Mouse (Mus musculus): ENCODE data around the gene Nrxn2. TPM values are rescaled to one million over a fixed set of nuclear protein-coding genes. Genes with fewer than 3 reads are reported as not detected.

Nrxn2 gene
- polyA plus RNA-seq, 1 experiment = 6.4 TPM

DNA sequence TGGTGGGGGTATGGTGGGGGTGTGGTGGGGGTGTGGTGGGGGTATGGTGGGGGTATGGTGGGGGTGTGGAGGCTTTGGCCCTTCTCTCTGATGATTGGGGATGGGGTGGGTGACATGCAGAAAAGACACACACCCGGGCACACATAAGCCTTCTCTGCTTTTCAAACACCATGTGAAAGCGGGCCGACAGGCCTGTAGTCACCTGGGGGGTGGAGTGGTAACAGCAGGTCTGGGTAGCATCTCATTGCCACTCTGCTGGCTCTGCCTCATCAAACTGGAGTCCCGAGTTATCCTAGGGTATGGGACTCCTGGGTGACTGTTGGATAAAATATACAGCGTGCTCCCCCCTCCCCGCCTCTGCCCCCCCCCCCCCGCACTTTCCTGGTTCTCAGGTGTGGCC, 75.5 kb downstream of the Nrxn2 start:
- WGBS = 75% methylated on average over 7 of the region's 7 CpGs
- Histone ChIP-seq H3K27me3 (replicated peaks; ENCODE audit: control insufficient read depth, insufficient read depth, low read length) (no peaks in the 10 kb centered on the region; the same call in 1 of the 2 replicates), H3K36me3 (ENCODE audit: control insufficient read depth, insufficient read depth, low read length) (no peaks in the 10 kb centered on the region), H3K27ac (ENCODE audit: insufficient read depth, low read depth, low read length) (no peak overlapping the region), H3K4me3 (ENCODE audit: insufficient read depth, low read depth, low read length) (no peak overlapping the region), H3K4me1 (ENCODE audit: control insufficient read depth, insufficient read depth, low read length) (no peaks in the 10 kb centered on the region)
- no peak for DNase-seq
- no peak for TF ChIP-seq CTCF (conservative IDR thresholded peaks at IDR 0.05; ENCODE audit: insufficient read depth, insufficient read length, low read depth, low read length)
- TF ChIP-seq POLR2A (IDR thresholded peaks at IDR 0.05; ENCODE audit: low read depth, low read length) = no peak

GRCm38 (mm10) chr19:6494504-6495170, 76.1 kb downstream of the Nrxn2 start:
- Histone ChIP-seq H3K27me3 (replicated peaks; ENCODE audit: control insufficient read depth, insufficient read depth, low read length) (no peaks in the 10 kb centered on the region; the same call in 1 of the 2 replicates), H3K27ac (ENCODE audit: insufficient read depth, low read depth, low read length) (no peak overlapping the region), H3K4me3 (ENCODE audit: insufficient read depth, low read depth, low read length) (no peak overlapping the region), H3K4me1 (ENCODE audit: control insufficient read depth, insufficient read depth, low read length) (no peaks in the 10 kb centered on the region), H3K36me3 (ENCODE audit: control insufficient read depth, insufficient read depth, low read length) (no peaks in the 10 kb centered on the region)
- no peak for TF ChIP-seq CTCF (conservative IDR thresholded peaks at IDR 0.05; ENCODE audit: insufficient read depth, insufficient read length, low read depth, low read length)
- TF ChIP-seq POLR2A (IDR thresholded peaks at IDR 0.05; ENCODE audit: low read depth, low read length) = no peak
- DNase-seq = no peak
- 71% methylated on average over 18 of the region's 18 CpGs for WGBS

- Histone ChIP-seq H3K27ac (ENCODE audit: insufficient read depth, low read depth, low read length) (no peak overlapping the region), H3K4me1 (ENCODE audit: control insufficient read depth, insufficient read depth, low read length) (no peaks in the 10 kb centered on the region), H3K27me3 (replicated peaks; ENCODE audit: control insufficient read depth, insufficient read depth, low read length) (no peaks in the 10 kb centered on the region; the same call in 1 of the 2 replicates), H3K4me3 (ENCODE audit: insufficient read depth, low read depth, low read length) (no peak overlapping the region), H3K36me3 (ENCODE audit: control insufficient read depth, insufficient read depth, low read length) (no peaks in the 10 kb centered on the region)
- no peak for DNase-seq
- WGBS = 65% methylated on average over 8 of the region's 8 CpGs
- TF ChIP-seq CTCF (conservative IDR thresholded peaks at IDR 0.05; ENCODE audit: insufficient read depth, insufficient read length, low read depth, low read length) (no peak), POLR2A (IDR thresholded peaks at IDR 0.05; ENCODE audit: low read depth, low read length) (no peak)
These were observed 77.2 kb downstream of the Nrxn2 start for GRCm38 (mm10) chr19:6495714-6496113.

DNA sequence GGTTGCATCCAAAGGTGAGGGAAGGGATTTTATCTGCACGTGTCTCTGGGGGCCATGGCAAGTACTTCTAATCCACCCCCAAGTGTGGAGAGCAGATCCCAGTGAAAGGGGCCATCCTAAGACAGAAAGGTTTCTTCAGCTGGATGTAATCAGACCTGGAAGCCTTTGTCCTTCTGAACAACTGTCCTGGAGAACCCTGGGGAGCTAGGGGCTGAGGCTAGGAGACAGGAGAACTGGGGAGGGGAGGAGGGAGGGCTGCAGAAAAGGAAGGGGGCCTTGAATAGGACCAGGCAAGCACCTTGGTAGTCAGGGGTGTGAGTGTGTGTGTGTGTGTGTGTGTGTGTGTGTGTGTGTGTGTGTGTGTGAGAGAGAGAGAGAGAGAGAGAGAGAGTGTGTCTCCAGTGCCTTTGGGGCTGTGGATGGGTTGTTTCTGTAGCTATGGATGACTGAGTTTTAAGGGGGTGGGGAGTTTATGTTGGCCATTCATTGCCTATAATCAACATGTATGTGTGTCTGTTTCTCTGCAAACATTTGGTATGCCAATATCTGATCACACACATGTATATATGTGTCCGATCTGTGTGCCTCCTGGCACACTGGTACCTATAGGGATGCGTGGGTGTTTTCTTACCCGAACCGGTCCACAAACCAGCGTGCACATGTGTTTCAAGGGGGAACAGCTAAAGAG, 78.1 kb downstream of the Nrxn2 start:
- 21% methylated on average over 6 of the region's 6 CpGs for WGBS
- no peaks in the 10 kb centered on the region; the same call in 1 of the 2 replicates for H3K27me3 ChIP-seq (replicated peaks; ENCODE audit: control insufficient read depth, insufficient read depth, low read length)
- TF ChIP-seq CTCF (conservative IDR thresholded peaks at IDR 0.05; ENCODE audit: insufficient read depth, insufficient read length, low read depth, low read length) = no peak
- no peak for TF ChIP-seq POLR2A (IDR thresholded peaks at IDR 0.05; ENCODE audit: low read depth, low read length)

DNA sequence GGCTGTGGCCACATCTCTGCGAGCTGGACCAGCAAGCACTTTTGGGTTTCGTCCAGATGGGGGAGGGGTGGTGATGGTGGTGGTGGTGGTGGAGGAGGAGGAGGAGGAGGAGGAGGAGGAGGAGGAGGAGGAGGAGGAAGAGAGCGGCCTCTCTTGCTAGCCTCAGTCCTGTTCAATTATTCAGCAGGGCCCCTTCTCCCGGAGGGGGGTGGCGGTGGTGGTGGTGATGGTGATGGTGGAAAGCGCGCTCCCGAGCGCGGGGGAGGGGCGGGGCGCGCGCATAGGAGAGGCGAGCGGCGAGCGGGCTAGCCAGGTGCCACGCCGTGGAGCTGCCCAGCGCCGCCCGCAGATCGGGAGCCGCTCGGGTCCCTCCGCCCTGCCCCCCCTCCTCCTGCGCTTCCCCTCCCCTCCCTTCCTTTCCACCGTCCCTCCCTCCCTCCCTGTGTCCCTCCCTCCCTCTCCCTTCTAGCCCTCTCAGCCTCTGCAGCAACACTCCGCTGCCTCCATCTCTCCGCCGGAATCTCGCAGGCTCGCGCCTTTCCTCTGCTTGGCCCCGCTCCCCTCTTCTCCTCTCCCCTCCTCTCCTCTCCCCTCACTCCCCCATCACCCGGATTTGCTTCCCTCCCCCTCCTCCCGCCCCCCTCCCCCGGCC, 78.7 kb downstream of the Nrxn2 start:
- H3K4me1 ChIP-seq (ENCODE audit: control insufficient read depth, insufficient read depth, low read length) = no peaks in the 10 kb centered on the region
- no peaks in the 10 kb centered on the region for H3K36me3 ChIP-seq (ENCODE audit: control insufficient read depth, insufficient read depth, low read length)
- no peaks in the 10 kb centered on the region; the same call in 1 of the 2 replicates for H3K27me3 ChIP-seq (replicated peaks; ENCODE audit: control insufficient read depth, insufficient read depth, low read length)
- WGBS = under 1% methylated on average over 15 of the region's 39 CpGs
- DNase-seq = no peak
- peak overlapping the region; percentile 2 for H3K4me3 ChIP-seq (ENCODE audit: insufficient read depth, low read depth, low read length)
- TF ChIP-seq POLR2A (IDR thresholded peaks at IDR 0.05; ENCODE audit: low read depth, low read length) = no peak
- TF ChIP-seq CTCF (conservative IDR thresholded peaks at IDR 0.05; ENCODE audit: insufficient read depth, insufficient read length, low read depth, low read length) = no peak
- no peak overlapping the region for H3K27ac ChIP-seq (ENCODE audit: insufficient read depth, low read depth, low read length)

More for the DNA sequence above, 78.1 kb downstream of the Nrxn2 start:
- no peaks in the 10 kb centered on the region for H3K4me1 ChIP-seq (ENCODE audit: control insufficient read depth, insufficient read depth, low read length)
- DNase-seq = no peak
- H3K4me3 ChIP-seq (ENCODE audit: insufficient read depth, low read depth, low read length) = no peak overlapping the region
- no peaks in the 10 kb centered on the region for H3K36me3 ChIP-seq (ENCODE audit: control insufficient read depth, insufficient read depth, low read length)
- H3K27ac ChIP-seq (ENCODE audit: insufficient read depth, low read depth, low read length) = no peak overlapping the region

DNA sequence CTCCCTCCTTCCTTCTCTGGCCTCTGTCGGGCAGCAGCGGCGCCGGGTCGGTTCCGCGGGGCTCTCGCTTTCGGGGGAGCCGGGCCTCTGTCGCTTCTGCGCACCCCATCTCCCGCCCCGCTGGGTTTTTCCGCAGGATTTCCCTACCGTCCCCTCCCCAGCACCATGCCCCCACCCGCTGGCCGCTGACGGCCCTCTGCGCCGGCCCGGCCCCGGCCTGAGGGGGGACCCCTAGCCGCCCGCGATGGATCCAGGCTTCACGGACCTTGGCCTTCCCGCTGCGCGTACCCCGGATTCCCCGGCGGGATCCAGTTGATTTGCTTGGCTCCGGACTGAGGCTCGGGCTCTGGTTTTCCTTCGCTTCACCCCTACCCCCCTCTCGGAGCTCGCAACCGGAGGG, 79.3 kb downstream of the Nrxn2 start:
- under 1% methylated on average over 39 of the region's 39 CpGs for WGBS
- no peak for DNase-seq
- no peaks in the 10 kb centered on the region for H3K36me3 ChIP-seq (ENCODE audit: control insufficient read depth, insufficient read depth, low read length)
- TF ChIP-seq POLR2A (IDR thresholded peaks at IDR 0.05; ENCODE audit: low read depth, low read length) = no peak
- no peak for TF ChIP-seq CTCF (conservative IDR thresholded peaks at IDR 0.05; ENCODE audit: insufficient read depth, insufficient read length, low read depth, low read length)
- H3K27ac ChIP-seq (ENCODE audit: insufficient read depth, low read depth, low read length) = no peak overlapping the region
- no peaks in the 10 kb centered on the region for H3K4me1 ChIP-seq (ENCODE audit: control insufficient read depth, insufficient read depth, low read length)
- H3K27me3 ChIP-seq (replicated peaks; ENCODE audit: control insufficient read depth, insufficient read depth, low read length) = no peaks in the 10 kb centered on the region; the same call in 1 of the 2 replicates
- peak overlapping the region; percentile 2; the same call in 1 of the 2 replicates for H3K4me3 ChIP-seq (ENCODE audit: insufficient read depth, low read depth, low read length)
